In the genomic region with DNA sequence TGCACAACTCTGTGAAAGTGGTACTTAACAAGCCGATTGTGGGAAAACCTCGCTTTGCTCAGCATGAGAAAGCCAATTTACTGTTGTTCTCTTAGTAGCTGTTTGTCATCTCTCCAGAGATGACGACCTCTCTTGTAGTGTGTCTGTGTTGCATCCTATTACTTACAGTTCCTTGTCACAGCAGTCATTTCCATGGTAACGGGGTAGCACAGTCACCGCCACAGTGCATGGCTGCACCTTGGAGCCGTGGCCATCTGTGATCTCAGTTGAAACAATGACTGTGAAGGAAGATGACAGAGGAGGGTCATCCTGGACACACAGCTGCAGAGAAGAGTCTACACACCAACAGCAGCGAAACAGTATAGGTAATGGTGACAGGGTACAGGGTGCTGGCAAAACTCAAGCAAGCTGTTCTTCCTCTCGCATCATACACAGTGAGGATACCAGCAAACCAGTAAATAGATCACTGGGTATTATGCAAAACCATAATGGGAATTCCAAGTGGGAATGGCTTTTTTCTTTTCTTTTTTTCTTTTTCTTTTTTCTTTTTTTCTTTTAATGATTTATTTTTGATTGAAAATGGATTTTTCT, we compare ENCODE assay signal across 9 mouse cellular contexts. TPM values are rescaled to one million over a fixed set of nuclear protein-coding genes. Genes with fewer than 3 reads are reported as not detected.
DNase-seq lines count a peak whose midpoint lies in the region; ATAC-seq and TF ChIP-seq lines count a peak whose summit lies in the region.
"Had no signal": no experiment of that assay in that cellular context is flagged by ENCODE, and none has a peak within 500 bp of the region (broad histone marks: within the 10 kb centered on the region; RNA-seq: fewer than 3 reads in every experiment).

No protein-coding gene starts in this region.

- H3K36me3 ChIP-seq in hindbrain, postnatal 0 days (ENCODE audit: insufficient read depth, low read length) = no peaks in the 10 kb centered on the region
- no peaks in the 10 kb centered on the region for H3K36me3 ChIP-seq in stomach, postnatal 0 days (ENCODE audit: control insufficient read depth, insufficient read depth, low read length)

- no peak overlapping the region for H3K4me3 ChIP-seq in hindbrain, postnatal 0 days (ENCODE audit: low read length)
- no peak overlapping the region for H3K4me3 ChIP-seq in stomach, postnatal 0 days (ENCODE audit: low read depth, low read length)

- 33% methylated on average over 8 of the region's 8 CpGs for WGBS in hindbrain, postnatal 0 days
- WGBS in stomach, postnatal 0 days = 85% methylated on average over 8 of the region's 8 CpGs

- H3K4me2 ChIP-seq in hindbrain, postnatal 0 days (ENCODE audit: low read depth, low read length) = no peak overlapping the region
- H3K4me2 ChIP-seq in stomach, postnatal 0 days (replicated peaks; ENCODE audit: low read depth) = no peak overlapping the region

- H3K9ac ChIP-seq in hindbrain, postnatal 0 days (replicated peaks; ENCODE audit: low read length) = no peak overlapping the region
- no peak overlapping the region for H3K9ac ChIP-seq in stomach, postnatal 0 days (ENCODE audit: low read length)

- no peak for TF ChIP-seq CTCF in hindbrain, postnatal 0 days (IDR thresholded peaks at IDR 0.05; ENCODE audit: low read depth)
- TF ChIP-seq CTCF in stomach, postnatal 0 days (IDR thresholded peaks at IDR 0.05; ENCODE audit: low read depth) = no peak

- peak; percentile 2 for DNase-seq in right cerebral cortex, adult 18-20 months
- no peak for DNase-seq in right cerebral cortex, adult 2 months (ENCODE audit: low spot score in 2 of 2)
- peak; percentile 18 for DNase-seq in embryo, embryonic 11 days
- peak; percentile 86 for DNase-seq in hindbrain, postnatal 0 days (ENCODE audit: low spot score)
- no peak for DNase-seq in stomach, postnatal 0 days (ENCODE audit: low spot score)
- DNase-seq in gastrocnemius, postnatal 4 days (ENCODE audit: low spot score in 2 of 2) = no peak
- DNase-seq in c-Kit-positive CD71-positive TER-119-positive erythroid progenitor cells, embryonic 14.5 days (ENCODE audit: low spot score) = no peak

- TF ChIP-seq EP300 in stomach, postnatal 0 days (optimal IDR thresholded peaks at IDR 0.05) = no peak

- no peaks in the 10 kb centered on the region for H3K27me3 ChIP-seq in hindbrain, postnatal 0 days (ENCODE audit: insufficient read depth, low read length)
- no peaks in the 10 kb centered on the region for H3K27me3 ChIP-seq in stomach, postnatal 0 days (ENCODE audit: control insufficient read depth, insufficient read depth, low read length)

- peak overlapping the region; percentile 32; the same call in 1 of the 2 replicates for H3K27ac ChIP-seq in hindbrain, postnatal 0 days
- H3K27ac ChIP-seq in stomach, postnatal 0 days (replicated peaks) = no peak overlapping the region
- H3K27ac ChIP-seq: kidney, postnatal 0 days had no signal

- H3K4me1 ChIP-seq in hindbrain, postnatal 0 days (ENCODE audit: insufficient read depth, low read length) = no peaks in the 10 kb centered on the region
- H3K4me1 ChIP-seq in stomach, postnatal 0 days (replicated peaks; ENCODE audit: control insufficient read depth, insufficient read depth) = no peaks in the 10 kb centered on the region

- ATAC-seq in hindbrain, postnatal 0 days = peak; percentile 99
- no peak for ATAC-seq in stomach, postnatal 0 days (ENCODE audit: low FRiP score, low TSS enrichment)

- no peaks in the 10 kb centered on the region for H3K9me3 ChIP-seq in hindbrain, postnatal 0 days (ENCODE audit: low read length)
- H3K9me3 ChIP-seq in stomach, postnatal 0 days (ENCODE audit: control insufficient read depth, low read length) = no peaks in the 10 kb centered on the region

RNA-seq across cellular contexts. Expression of a gene that starts 56.9 kb away (rescaled TPM):
- total RNA-seq in hindbrain, postnatal 0 days (2014; rRNA removed) = 0.37 and 0.40 TPM in 2 replicates
- polyA plus RNA-seq in hindbrain, postnatal 0 days (2015; fragmentation: Nextera tagmentation; extraction: Ambion mirVana) = 0.19 and 0.33 TPM in 2 replicates
- 0.08 and 0.19 TPM in 2 replicates for polyA plus RNA-seq in stomach, postnatal 0 days (2015; fragmentation: Nextera tagmentation; extraction: Ambion mirVana)
- total RNA-seq in gastrocnemius, postnatal 4 days (2021) = not detected
- polyA plus RNA-seq: small intestine, adult 2 months had no signal

Comparison
In these comparisons a context has a peak if more than half of its experiments do, and no peak if none do; other contexts are left out.
1. DNase-seq: peak in right cerebral cortex, adult 18-20 months (single experiment), embryo, embryonic 11 days (single experiment) and hindbrain, postnatal 0 days (single experiment); none in right cerebral cortex, adult 2 months (0 of 2), stomach, postnatal 0 days (single experiment), gastrocnemius, postnatal 4 days (0 of 2) and c-Kit-positive CD71-positive TER-119-positive erythroid progenitor cells, embryonic 14.5 days (single experiment).